Mouse (Mus musculus): ENCODE results near the gene Nxpe2.

Gene Nxpe2

GRCm38 (mm10) chr9:48353148-48353698 is at the start of gene Nxpe2:
Gene Nxpe2 (minus strand): TSS chr9:48353454.
- peak; percentile 25 to 46 for DNase-seq

GRCm38 (mm10) chr9:48389983-48390382 is 36.7 kb upstream of the Nxpe2 start:
- DNase-seq, result no peak

- no peak for DNase-seq
Measured at GRCm38 (mm10) chr9:48388451-48388850, 35.2 kb upstream of the Nxpe2 start.

GRCm38 (mm10) chr9:48374357-48374756 is 21.1 kb upstream of the Nxpe2 start:
- DNase-seq, result no peak

- no peak for DNase-seq
Measured at GRCm38 (mm10) chr9:48373232-48373878, 20.1 kb upstream of the Nxpe2 start.

GRCm38 (mm10) chr9:48362743-48363142 is 9.5 kb upstream of the Nxpe2 start:
- no peak for DNase-seq

- DNase-seq, result no peak
Measured at GRCm38 (mm10) chr9:48361815-48362631, 8.8 kb upstream of the Nxpe2 start.

GRCm38 (mm10) chr9:48360826-48361225 is 7.6 kb upstream of the Nxpe2 start:
- no peak for DNase-seq

GRCm38 (mm10) chr9:48357097-48357496 is 3.8 kb upstream of the Nxpe2 start:
- DNase-seq, result no peak

GRCm38 (mm10) chr9:48354793-48355192 is 1.5 kb upstream of the Nxpe2 start:
- peak; percentile 82 to 84 for DNase-seq

- DNase-seq, result no peak
Measured at GRCm38 (mm10) chr9:48354122-48354521, 868 bp upstream of the Nxpe2 start.

GRCm38 (mm10) chr9:48345866-48346265 is 7.4 kb downstream of the Nxpe2 start:
- no peak for DNase-seq

GRCm38 (mm10) chr9:48345456-48345855 is 7.8 kb downstream of the Nxpe2 start:
- no peak for DNase-seq

- DNase-seq, result no peak
Measured at GRCm38 (mm10) chr9:48340708-48341380, 12.4 kb downstream of the Nxpe2 start.

GRCm38 (mm10) chr9:48339563-48339962 is 13.7 kb downstream of the Nxpe2 start:
- no peak for DNase-seq

- no peak for DNase-seq
Measured at GRCm38 (mm10) chr9:48338783-48339455, 14.3 kb downstream of the Nxpe2 start.

GRCm38 (mm10) chr9:48329597-48329996 is 23.7 kb downstream of the Nxpe2 start:
- no peak for DNase-seq

- DNase-seq, result no peak
Measured at GRCm38 (mm10) chr9:48326338-48326737, 26.9 kb downstream of the Nxpe2 start.

- DNase-seq, result peak; percentile 21 to 52
Measured at GRCm38 (mm10) chr9:48315825-48316224, 37.4 kb downstream of the Nxpe2 start.

GRCm38 (mm10) chr9:48314194-48314593 is 39.1 kb downstream of the Nxpe2 start:
- peak; percentile 23 to 35 for DNase-seq

GRCm38 (mm10) chr9:48311241-48311640 is 42.0 kb downstream of the Nxpe2 start:
- no peak for DNase-seq

- peak; percentile 34 to 49 for DNase-seq
Measured at GRCm38 (mm10) chr9:48303564-48303963, 49.7 kb downstream of the Nxpe2 start.

- DNase-seq, result no peak
Measured at GRCm38 (mm10) chr9:48298983-48299382, 54.3 kb downstream of the Nxpe2 start.
